Mouse (Mus musculus) small intestine, adult 2 months (tissue): ENCODE measurements around the gene Etfbkmt.

Experiments used
- CTCF ChIP-seq: fragments of 200-500 bp; IDR thresholded peaks from 2 replicates; pipeline ENCODE4 v1.5.1; 2012; ENCODE audit warnings: low read depth, mild to moderate bottlenecking, control low read depth, inconsistent platforms, low read length, moderate library complexity, mixed read lengths; ENCODE audit not compliant: insufficient replicate concordance, insufficient read length; ENCODE audit errors: extremely low read depth
- POLR2A ChIP-seq: fragments of 200-500 bp; IDR thresholded peaks from 2 replicates; pipeline ENCODE4 v1.6.1; 2012; ENCODE audit warnings: low read depth, mild to moderate bottlenecking, control low read depth, inconsistent platforms, low read length, moderate library complexity

GRCm38 (mm10) chr6:149198572-149198971, 58.9 kb downstream of the Etfbkmt start:
- TF ChIP-seq CTCF (no peak), POLR2A (no peak)
